Mouse (Mus musculus) right cerebral cortex, postnatal 25 days (tissue): ENCODE results near the gene Olfr874.
"Not testable (repeated sequence)": the region's sequence is repeated elsewhere in the genome, so short reads cannot be mapped to it uniquely, and the experiment has no call there.

Source experiments
- DNase-seq: peaks from one replicate; pipeline ENCODE4 v3.0.0; 2022

Gene Olfr874

GRCm38 (mm10) chr9:37744806-37745205 lies at the start of gene Olfr874:
Gene Olfr874, plus strand, starts transcription at chr9:37745106.
- DNase-seq = no peak

GRCm38 (mm10) chr9:37716150-37716549 lies 28.8 kb upstream of the Olfr874 start, which contains the start of gene Olfr160:
Gene Olfr160, minus strand, starts transcription at chr9:37716250.
- DNase-seq = no peak

GRCm38 (mm10) chr9:37734310-37734709 lies 10.6 kb upstream of the Olfr874 start:
- no peak for DNase-seq

GRCm38 (mm10) chr9:37750319-37751075 lies 5.6 kb downstream of the Olfr874 start:
- DNase-seq = peak; percentile 34

- no peak for DNase-seq
Measured at GRCm38 (mm10) chr9:37751467-37751866, 6.6 kb downstream of the Olfr874 start.

- no peak for DNase-seq
Measured at GRCm38 (mm10) chr9:37752006-37752405, 7.1 kb downstream of the Olfr874 start.

- DNase-seq = no peak
Measured at GRCm38 (mm10) chr9:37761728-37762127, 16.8 kb downstream of the Olfr874 start.

- no peak for DNase-seq
Measured at GRCm38 (mm10) chr9:37762541-37762940, 17.6 kb downstream of the Olfr874 start.

- no peak for DNase-seq
Measured at GRCm38 (mm10) chr9:37770661-37771060, 25.8 kb downstream of the Olfr874 start.

GRCm38 (mm10) chr9:37771759-37772158 lies 26.9 kb downstream of the Olfr874 start, which contains the start of gene Olfr875:
Gene Olfr875, plus strand, starts transcription at chr9:37771857.
- DNase-seq = no peak

- no peak for DNase-seq
Measured at GRCm38 (mm10) chr9:37782766-37783260, 37.9 kb downstream of the Olfr874 start.

GRCm38 (mm10) chr9:37783394-37784387 lies 38.8 kb downstream of the Olfr874 start:
- DNase-seq = not testable (repeated sequence)

- DNase-seq = no peak
Measured at GRCm38 (mm10) chr9:37786411-37786810, 41.5 kb downstream of the Olfr874 start.
